Mouse (Mus musculus) heart, postnatal 4 days (tissue): Measurements from ENCODE around the gene Pidd1. TPM values are rescaled to one million over a fixed set of nuclear protein-coding genes. Genes with fewer than 3 reads are reported as not detected.
"Not testable (repeated sequence)": the region's sequence is repeated elsewhere in the genome, so short reads cannot be mapped to it uniquely, and the experiment has no call there.

Experiments
- DNase-seq: peaks from one replicate; pipeline ENCODE4 v3.0.0; 2021
- total RNA-seq, 2 experiments: library from RNA; stranded (reverse); gene quantifications; 2 replicates each; pipeline ENCODE4 v1.2.3; 2021

The Pidd1 gene
- total RNA-seq, 2 experiments from 2014 or later: 5.9 to 6.4 TPM

GRCm38 (mm10) chr7:141413809-141414584, 29.8 kb downstream of the Pidd1 start, which contains the start of gene Gatd1:
Gatd1 (minus strand) TSS chr7:141414136.
- DNase-seq: peak; percentile 100

DNA sequence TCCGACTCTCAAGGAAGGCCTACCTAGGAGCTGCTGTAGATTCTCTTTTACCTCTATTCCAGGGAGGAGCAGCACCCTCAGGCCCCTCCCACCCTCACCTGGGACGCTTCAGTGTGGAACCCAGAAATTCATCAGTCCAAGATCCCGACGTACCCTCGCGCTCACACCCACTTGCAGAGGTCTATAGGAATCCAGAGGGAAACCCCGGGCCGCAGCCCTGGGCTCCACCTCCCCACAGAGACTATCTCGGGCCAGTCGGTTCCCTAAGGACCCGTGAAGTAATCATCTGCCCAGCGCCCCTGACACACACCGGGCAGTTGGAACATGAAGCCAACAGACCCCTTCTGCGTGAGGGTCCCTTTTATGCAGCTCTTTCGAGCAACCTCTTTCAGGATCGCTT, 30.5 kb downstream of the Pidd1 start:
- no peak for DNase-seq

DNA sequence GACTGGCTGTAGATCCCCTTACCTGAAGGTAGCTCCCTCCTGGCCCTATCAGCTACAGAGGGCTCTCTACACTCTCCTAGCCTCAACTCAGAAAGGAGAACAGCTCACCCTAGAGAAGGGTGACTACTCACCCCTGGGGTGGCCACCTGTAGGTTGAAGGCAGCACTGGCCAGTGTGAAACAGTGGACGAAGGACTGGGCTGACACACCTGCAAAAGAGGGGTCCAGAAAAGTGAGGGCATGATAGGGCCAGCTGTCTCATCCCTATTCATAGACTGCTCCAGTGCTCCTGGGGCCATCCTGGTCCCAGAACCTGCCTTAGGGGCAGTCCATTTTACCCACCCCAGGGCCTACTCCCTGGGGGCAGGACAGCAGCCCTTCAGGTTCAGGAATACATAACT, 32.2 kb downstream of the Pidd1 start:
- no peak for DNase-seq

- no peak for DNase-seq
These were observed 33.2 kb downstream of the Pidd1 start for GRCm38 (mm10) chr7:141410631-141411030.

DNA sequence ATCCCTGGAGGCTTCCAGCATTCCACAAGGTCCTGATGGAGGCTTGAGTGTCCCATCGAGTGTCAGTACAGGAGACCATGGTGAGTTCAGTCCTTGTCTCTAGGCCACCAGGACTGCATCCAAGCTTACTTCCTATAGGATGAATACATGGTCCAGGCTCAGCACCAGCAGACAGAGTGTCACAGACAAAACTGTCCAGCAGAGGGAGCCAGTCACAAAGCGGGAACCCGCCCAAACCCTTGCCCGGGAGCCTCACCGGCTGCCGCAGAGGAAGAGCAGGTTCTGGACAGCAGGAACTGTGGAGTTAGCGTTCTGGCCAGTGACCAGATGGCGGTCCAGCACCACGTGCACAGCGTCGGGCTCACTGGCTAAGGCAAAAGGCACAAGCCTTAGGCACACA, 35.0 kb downstream of the Pidd1 start:
- peak; percentile 93 for DNase-seq

DNA sequence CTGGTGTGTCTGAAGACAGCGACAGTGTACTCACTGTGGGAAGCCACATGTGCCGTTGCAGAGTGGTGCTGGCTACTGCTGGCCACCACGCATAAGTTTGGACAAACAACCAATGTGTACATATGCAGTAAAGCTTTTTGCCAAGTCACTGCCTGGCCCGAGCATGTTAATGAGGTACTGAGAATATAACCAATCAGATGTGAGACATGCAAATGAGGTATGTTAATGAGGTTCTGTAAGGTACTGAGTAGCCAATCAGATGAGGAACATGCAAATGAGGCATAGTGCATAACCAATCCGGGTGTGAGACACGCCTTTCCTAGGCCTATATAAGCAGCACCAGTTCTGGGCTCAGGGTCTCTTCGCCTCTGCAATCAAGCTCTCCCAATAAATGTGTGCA, 36.2 kb downstream of the Pidd1 start:
- not testable (repeated sequence) for DNase-seq

DNA sequence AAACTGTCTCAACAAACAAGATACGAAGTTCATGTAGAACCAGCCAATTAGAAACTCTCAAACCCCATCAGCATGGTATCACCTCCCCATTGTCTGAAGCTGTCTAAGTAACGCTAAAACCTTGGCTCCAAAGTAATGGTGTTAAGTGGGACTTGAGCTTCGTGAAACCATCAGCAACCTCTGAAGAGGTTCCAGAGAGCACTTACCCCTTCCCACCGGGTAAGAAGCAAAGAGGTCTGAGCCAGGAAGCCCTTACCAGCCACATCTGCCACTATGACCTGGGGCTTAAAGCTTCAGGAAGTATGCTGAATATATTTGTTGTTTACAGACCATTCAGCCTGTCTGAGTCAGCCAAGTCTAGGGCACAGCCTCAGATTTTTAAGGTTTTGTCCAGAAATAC, 38.4 kb downstream of the Pidd1 start:
- no peak for DNase-seq

- peak; percentile 71 for DNase-seq
These were observed 40.5 kb downstream of the Pidd1 start for GRCm38 (mm10) chr7:141403305-141403704.

DNA sequence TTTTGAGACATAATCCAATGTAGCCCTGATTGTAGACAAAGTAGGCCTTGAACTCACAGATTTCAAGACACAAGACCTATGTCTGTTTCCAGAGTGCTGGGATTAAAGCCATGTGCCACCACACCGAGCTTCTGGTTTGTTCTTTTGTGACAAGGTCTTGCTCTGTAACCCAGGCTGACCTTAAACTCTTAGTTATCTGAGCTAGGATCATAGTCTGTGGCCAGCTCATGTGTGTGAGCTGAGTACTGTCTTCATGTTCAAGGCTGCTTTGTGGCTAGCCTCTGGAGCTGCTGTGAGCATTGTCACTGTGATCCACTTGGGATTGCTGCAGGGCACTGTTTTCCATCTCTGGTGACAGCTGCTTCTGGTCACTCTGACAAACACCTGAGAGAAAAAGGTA, 48.5 kb downstream of the Pidd1 start:
- DNase-seq: no peak

- DNase-seq: peak; percentile 79
These were observed 49.1 kb downstream of the Pidd1 start for GRCm38 (mm10) chr7:141394771-141395170.

DNA sequence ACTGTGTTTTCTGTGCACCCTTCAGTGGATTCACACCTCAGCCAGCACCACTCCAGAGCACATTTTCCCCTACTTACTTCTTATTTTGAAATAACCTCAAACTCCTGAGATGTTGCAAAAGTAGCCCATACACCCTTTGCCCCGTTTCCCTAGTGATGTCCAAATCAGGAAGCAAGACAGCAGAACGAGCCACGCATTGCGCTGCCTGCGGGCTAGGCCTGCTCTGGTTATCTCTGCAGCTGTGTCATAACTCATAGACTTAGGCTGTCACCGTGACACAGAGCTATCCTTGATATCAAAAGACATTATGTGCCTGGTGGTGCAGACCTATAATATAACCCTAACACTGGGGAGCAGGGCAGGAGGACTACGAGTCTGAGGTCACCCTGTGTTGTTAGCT, 49.7 kb downstream of the Pidd1 start:
- DNase-seq: no peak

GRCm38 (mm10) chr7:141392552-141393222, 51.1 kb downstream of the Pidd1 start:
- no peak for DNase-seq

- DNase-seq: peak; percentile 96
These were observed 51.9 kb downstream of the Pidd1 start, which contains the start of gene Taldo1 for GRCm38 (mm10) chr7:141391625-141392551. Taldo1 (plus strand) TSS chr7:141392199.

- DNase-seq: no peak
These were observed 53.2 kb downstream of the Pidd1 start for GRCm38 (mm10) chr7:141390326-141391259.

DNA sequence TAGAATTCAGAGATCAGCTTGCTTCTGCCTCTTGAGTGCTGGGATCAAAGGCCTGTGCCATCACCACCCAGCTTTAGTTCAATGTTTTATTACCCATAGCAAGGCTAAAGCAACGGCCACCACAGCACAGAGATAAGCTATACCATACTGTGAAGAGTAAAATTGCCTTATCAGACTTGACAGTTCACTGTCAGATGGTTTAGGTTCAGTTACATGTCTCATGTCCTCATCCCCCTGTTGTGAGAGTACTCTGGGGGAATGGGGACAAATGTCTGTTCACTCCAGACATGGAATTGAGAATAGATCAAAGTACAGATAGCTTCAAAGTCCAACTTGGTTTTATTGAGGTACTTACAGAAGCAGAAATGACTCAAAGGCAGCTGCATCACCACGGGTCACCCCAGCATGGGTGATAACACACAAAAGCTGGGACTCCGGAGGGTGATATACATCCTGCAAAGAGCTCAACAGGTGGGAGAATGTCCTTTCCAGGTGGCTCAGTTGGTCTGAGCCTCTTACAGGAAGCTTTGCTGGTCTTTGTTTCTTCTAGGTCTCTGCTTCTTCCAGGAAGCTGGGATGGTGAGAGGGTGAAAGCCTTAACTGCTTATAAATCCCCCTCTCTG, 55.2 kb downstream of the Pidd1 start:
- no peak for DNase-seq

Other genes with a start within 250 kb of the Pidd1 start
- gene Lrrc56, start 249.9 kb downstream of the Pidd1 start, total RNA-seq: 1 to 10 TPM; 4.3 to 4.5 TPM
- gene Lmntd2, start 229.9 kb downstream of the Pidd1 start, total RNA-seq: not detected
- gene Rassf7, start 228.2 kb downstream of the Pidd1 start, total RNA-seq: 1 to 10 TPM; 4.1 to 6.1 TPM
- gene Phrf1, start 215.2 kb downstream of the Pidd1 start, total RNA-seq: 10 to 100 TPM; 44.3 to 52.2 TPM
- gene Irf7, start 177.5 kb downstream of the Pidd1 start, total RNA-seq: 1 to 10 TPM; 1.3 to 1.4 TPM
- not detected for gene Cdhr5, start 167.2 kb downstream of the Pidd1 start, total RNA-seq
- gene Sct, start 164.9 kb downstream of the Pidd1 start, total RNA-seq: not detected
- gene Drd4, start 152.0 kb downstream of the Pidd1 start, total RNA-seq: not detected
- 10 to 100 TPM; 27.8 to 30.6 TPM for gene Deaf1, start 116.3 kb downstream of the Pidd1 start, total RNA-seq
- 10 to 100 TPM; 15.9 to 16.3 TPM for gene Tmem80, start 116.3 kb downstream of the Pidd1 start, total RNA-seq
- 1 to 10 TPM; 1.9 TPM for gene Eps8l2, start 105.1 kb downstream of the Pidd1 start, total RNA-seq
- gene Taldo1, start 51.8 kb downstream of the Pidd1 start, total RNA-seq: 100 to 1,000 TPM; 126 to 134 TPM
- 10 to 100 TPM; 12.5 to 12.9 TPM for gene Gatd1, start 29.9 kb downstream of the Pidd1 start, total RNA-seq
- gene Cend1, start 14.5 kb downstream of the Pidd1 start, total RNA-seq: 1 to 10 TPM; 1.5 to 1.6 TPM
- 10 to 100 TPM; 30.5 to 32.3 TPM for gene Slc25a22, start 6.1 kb downstream of the Pidd1 start, total RNA-seq
- 1,000 to 10,000 TPM; 1,146 to 1,184 TPM for gene Rplp2, start 3.3 kb upstream of the Pidd1 start, total RNA-seq
- gene Pnpla2, start 11.2 kb upstream of the Pidd1 start, total RNA-seq: 100 to 1,000 TPM; 118 to 127 TPM
- gene Cracr2b, start 17.1 kb upstream of the Pidd1 start, total RNA-seq: 10 to 100 TPM; 17.6 to 20.1 TPM
- 100 to 1,000 TPM; 229 to 230 TPM for gene Cd151, start 23.4 kb upstream of the Pidd1 start, total RNA-seq
- 10 to 100 TPM; 49.6 to 52.4 TPM for gene Polr2l, start 31.1 kb upstream of the Pidd1 start, total RNA-seq
- gene Tspan4, start 31.2 kb upstream of the Pidd1 start, total RNA-seq: 10 to 100 TPM; 37.2 to 38.0 TPM
- gene Chid1, start 95.8 kb upstream of the Pidd1 start, total RNA-seq: 10 to 100 TPM; 36.5 to 36.6 TPM
- gene Ap2a2, start 118.1 kb upstream of the Pidd1 start, total RNA-seq: 10 to 100 TPM; 61.1 to 61.4 TPM
- not detected for gene Muc6, start 211.3 kb upstream of the Pidd1 start, total RNA-seq
- under 1 TPM in 1 of 2 experiments, not detected in 1; 0.74 TPM for gene Muc2, start 246.3 kb upstream of the Pidd1 start, total RNA-seq